Mouse (Mus musculus) liver (tissue): ENCODE results near the gene Ormdl3.

Source experiments
- DNase-seq: peaks from one replicate; pipeline ENCODE4 v3.0.0-alpha.2; 2020; ENCODE audit warnings: mixed read lengths

The Ormdl3 gene

GRCm38 (mm10) chr11:98550311-98550974 is 36.7 kb downstream of the Ormdl3 start:
- DNase-seq: no peak

GRCm38 (mm10) chr11:98549363-98549762 is 37.8 kb downstream of the Ormdl3 start:
- no peak for DNase-seq

- no peak for DNase-seq
These were observed 39.9 kb downstream of the Ormdl3 start for GRCm38 (mm10) chr11:98547308-98547693.

- DNase-seq: no peak
These were observed 40.5 kb downstream of the Ormdl3 start for GRCm38 (mm10) chr11:98546529-98547307.

GRCm38 (mm10) chr11:98545711-98546231 is 41.4 kb downstream of the Ormdl3 start, which contains the start of gene Ikzf3:
Gene Ikzf3 (minus strand): TSS chr11:98546031.
- DNase-seq: peak; percentile 12

- no peak for DNase-seq
These were observed 42.1 kb downstream of the Ormdl3 start for GRCm38 (mm10) chr11:98544890-98545677.

- no peak for DNase-seq
These were observed 43.8 kb downstream of the Ormdl3 start for GRCm38 (mm10) chr11:98543414-98543813.

- no peak for DNase-seq
These were observed 44.6 kb downstream of the Ormdl3 start for GRCm38 (mm10) chr11:98542553-98542952.

- DNase-seq: peak; percentile 15
These were observed 46.8 kb downstream of the Ormdl3 start for GRCm38 (mm10) chr11:98540319-98540718.

- no peak for DNase-seq
These were observed 49.6 kb downstream of the Ormdl3 start for GRCm38 (mm10) chr11:98537480-98538034.
